Comparison of ENCODE assay signal across 11 mouse cellular contexts in genomic region chr1:69165202-69165601, GRCm38 (mm10). TPM values are rescaled to one million over a fixed set of nuclear protein-coding genes. Genes with fewer than 3 reads are reported as not detected.
DNase-seq lines count a peak whose midpoint lies in the region; TF ChIP-seq lines count a peak whose summit lies in the region.
"Had no signal": no experiment of that assay in that cellular context is flagged by ENCODE, and none has a peak within 500 bp of the region (broad histone marks: within the 10 kb centered on the region; RNA-seq: fewer than 3 reads in every experiment).

No protein-coding gene starts in this region.

- DNase-seq in kidney, adult 9 months, result peak; percentile 3
- no peak for DNase-seq in kidney, adult 18-20 months
- DNase-seq in 416B (ENCODE audit: low read depth), result peak; percentile 61
- peak; percentile 28 for DNase-seq in embryo, embryonic 11 days
- no peak for DNase-seq in right cerebral cortex, adult 18-20 months
- no peak for DNase-seq in gastrocnemius, postnatal 25 days
- DNase-seq: cerebellum, adult 2 months; kidney, postnatal 14 days had no signal

- H3K9me3 ChIP-seq in E14TG2a.4 (ENCODE audit: low read length), result no peaks in the 10 kb centered on the region
- H3K9me3 ChIP-seq: limb, embryonic 13.5 days had no signal

- peak; percentile 16 for TF ChIP-seq CTCF in E14TG2a.4 (conservative IDR thresholded peaks at IDR 0.05; ENCODE audit: low read length)

- no peaks in the 10 kb centered on the region for H3K4me1 ChIP-seq in E14TG2a.4 (replicated peaks; ENCODE audit: low read depth, low read length)
- H3K4me1 ChIP-seq: limb, embryonic 13.5 days had no signal

- no peaks in the 10 kb centered on the region for H3K27me3 ChIP-seq in E14TG2a.4 (ENCODE audit: insufficient read depth, low read length)
- H3K27me3 ChIP-seq: limb, embryonic 13.5 days had no signal

- H3K4me3 ChIP-seq in E14TG2a.4 (replicated peaks; ENCODE audit: low read length), result no peak overlapping the region
- H3K4me3 ChIP-seq: limb, embryonic 13.5 days had no signal

- no peaks in the 10 kb centered on the region for H3K36me3 ChIP-seq in E14TG2a.4 (ENCODE audit: insufficient read depth, low read length)
- H3K36me3 ChIP-seq: limb, embryonic 13.5 days had no signal

RNA-seq across cellular contexts. Expression of gene Erbb4, which starts 57.3 kb away (rescaled TPM):
- total RNA-seq in gastrocnemius, postnatal 25 days (2021), result under 1 TPM; 0.13 to 0.67 TPM
- total RNA-seq: megakaryocyte progenitor cell, adult 5-6 weeks had no signal

Comparison
In these comparisons a context has a peak if more than half of its experiments do, and no peak if none do; other contexts are left out.
1. DNase-seq: peak in kidney, adult 9 months (single experiment), 416B (single experiment) and embryo, embryonic 11 days (single experiment); none in kidney, adult 18-20 months (single experiment), right cerebral cortex, adult 18-20 months (single experiment) and gastrocnemius, postnatal 25 days (single experiment).